Mouse (Mus musculus) bone marrow macrophage, adult 2 months (primary cell): ENCODE measurements at regions not wholly inside any gene's neighbourhood (a gene's known extent, or its start where the extent isn't known, plus 50 kb on each side); places are given as distances from the start of the nearest gene placed in this dataset.

ENCODE experiments used
- H3K27ac ChIP-seq: 2 replicates; pipeline ENCODE4 v1.5.1; 2012; ENCODE audit warnings: low read depth, low read length; ENCODE audit not compliant: insufficient read depth
- H3K4me1 ChIP-seq: 2 replicates; pipeline ENCODE4 v1.6.1; 2012; ENCODE audit warnings: low read length; ENCODE audit not compliant: control insufficient read depth, insufficient read depth
- H3K4me3 ChIP-seq: 2 replicates; pipeline ENCODE4 v1.5.1; 2012; ENCODE audit warnings: mild to moderate bottlenecking, low read length, moderate library complexity; ENCODE audit not compliant: insufficient read depth
- CTCF ChIP-seq: IDR thresholded peaks from 2 replicates; pipeline ENCODE4 v1.5.1; 2012; ENCODE audit warnings: low read depth, mild to moderate bottlenecking, low read length, moderate library complexity
- POLR2A ChIP-seq: IDR thresholded peaks from 2 replicates; pipeline ENCODE4 v1.6.1; 2012; ENCODE audit warnings: mild to moderate bottlenecking, low read depth, low read length, borderline replicate concordance

DNA sequence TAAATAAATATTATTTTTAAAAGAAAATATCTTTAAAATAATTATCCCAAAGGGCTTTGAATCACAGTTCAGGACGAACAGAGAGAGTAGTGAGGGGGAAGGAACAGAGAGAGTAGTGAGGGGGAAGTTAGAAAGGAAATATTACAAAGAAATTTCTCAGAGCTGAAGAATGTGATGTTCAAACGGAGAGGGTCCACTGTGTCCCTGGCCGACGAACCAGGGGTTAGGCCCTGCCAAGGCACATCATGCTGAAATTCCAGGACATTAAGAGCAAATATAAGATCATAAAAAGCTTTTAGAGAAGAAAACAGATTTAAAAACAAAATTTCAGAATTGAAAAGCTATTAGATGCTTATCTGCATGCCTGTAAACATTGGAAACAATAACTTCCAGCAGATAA lies 61.6 kb downstream of the Skor1 start:
- no peak overlapping the region for H3K27ac ChIP-seq
- no peak overlapping the region for H3K4me3 ChIP-seq
- TF ChIP-seq POLR2A (no peak), CTCF (no peak)
- H3K4me1 ChIP-seq: peaks cover 6% of the 10 kb centered on the region

DNA sequence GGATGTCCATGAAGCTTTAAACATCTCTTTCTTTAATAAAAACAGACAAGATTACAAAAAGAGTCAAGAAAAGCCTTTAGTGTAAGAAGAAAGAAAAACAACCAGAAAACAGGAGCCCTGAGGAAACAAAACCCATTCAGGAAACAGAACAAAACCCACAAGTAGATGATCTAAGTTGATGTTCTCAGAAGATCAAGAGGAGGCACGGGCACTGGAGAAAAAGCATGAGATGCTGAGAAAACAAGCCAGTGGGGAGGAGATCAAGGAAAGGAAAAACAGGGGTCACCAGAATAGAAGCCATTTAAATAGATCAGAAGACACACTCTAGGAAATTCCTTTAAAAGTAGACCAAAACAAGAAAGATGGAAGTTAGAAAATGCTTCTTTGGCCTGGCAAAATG lies 62.1 kb downstream of the Skor1 start:
- Histone ChIP-seq H3K4me3 (no peak overlapping the region), H3K4me1 (peaks cover 5% of the 10 kb centered on the region), H3K27ac (no peak overlapping the region)
- TF ChIP-seq CTCF (no peak), POLR2A (no peak)

DNA sequence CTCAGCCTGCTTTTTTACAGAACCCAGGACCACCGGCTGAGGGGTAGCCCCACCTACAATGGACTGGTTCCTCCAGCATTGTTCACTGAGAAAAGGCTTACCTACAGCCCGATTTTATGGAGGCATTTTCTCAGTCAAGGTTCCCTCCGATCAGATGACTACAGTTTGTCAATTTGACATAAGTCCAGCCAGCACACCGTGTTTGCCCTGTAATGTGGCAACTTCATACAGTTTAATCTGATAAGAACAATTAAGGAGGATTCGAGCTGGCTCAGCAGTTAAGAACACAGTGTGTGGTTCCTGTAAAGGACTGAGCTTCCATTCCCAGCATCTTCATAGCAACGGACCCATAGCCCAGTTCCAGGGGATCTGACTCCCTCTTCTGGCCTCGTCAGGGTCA lies 65.9 kb downstream of the Skor1 start:
- H3K4me1 ChIP-seq: no peaks in the 10 kb centered on the region
- no peak overlapping the region for H3K27ac ChIP-seq
- TF ChIP-seq CTCF: no peak
- no peak for TF ChIP-seq POLR2A
- no peak overlapping the region for H3K4me3 ChIP-seq

DNA sequence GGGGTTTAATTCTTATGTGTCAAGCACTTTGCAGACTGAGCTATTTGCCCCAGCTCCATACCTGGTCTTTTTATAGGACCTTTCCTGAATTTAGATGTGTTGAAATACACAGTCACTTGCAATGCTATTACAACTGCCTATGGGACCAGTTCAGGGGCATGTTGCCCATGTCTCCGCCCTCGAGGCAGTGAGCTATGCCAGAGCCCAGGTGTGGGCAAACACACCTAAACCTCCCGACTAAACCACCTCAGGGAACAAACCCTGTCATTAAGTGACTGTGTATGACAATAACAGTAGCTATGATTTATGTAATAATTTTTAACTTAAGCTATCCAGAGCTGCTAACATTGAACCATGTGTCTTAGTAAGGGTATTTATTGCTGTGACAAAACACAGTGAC lies 66.5 kb downstream of the Skor1 start:
- Histone ChIP-seq H3K27ac (no peak overlapping the region), H3K4me1 (no peaks in the 10 kb centered on the region), H3K4me3 (no peak overlapping the region)
- TF ChIP-seq POLR2A (no peak), CTCF (no peak)

DNA sequence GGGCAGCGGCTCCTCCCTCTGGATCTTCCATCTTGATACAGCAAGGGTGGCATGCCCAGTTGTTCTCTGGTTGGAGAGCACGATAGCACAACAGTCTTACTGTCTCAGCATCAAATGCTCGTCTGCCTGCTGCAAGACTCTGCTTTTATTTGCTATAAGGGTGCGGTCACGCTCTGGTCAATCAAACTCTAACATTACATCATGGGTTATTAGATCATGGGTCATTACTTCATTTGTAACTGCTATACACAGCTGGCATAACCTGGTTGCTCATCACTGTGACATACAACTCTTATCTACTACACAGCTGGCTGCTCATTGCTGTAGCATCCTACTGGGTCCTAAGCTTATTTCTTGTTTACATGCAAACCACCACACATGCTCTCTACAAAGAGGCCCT lies 68.4 kb downstream of the Skor1 start:
- Histone ChIP-seq H3K4me3 (no peak overlapping the region), H3K4me1 (no peaks in the 10 kb centered on the region), H3K27ac (no peak overlapping the region)
- TF ChIP-seq POLR2A (no peak), CTCF (no peak)

DNA sequence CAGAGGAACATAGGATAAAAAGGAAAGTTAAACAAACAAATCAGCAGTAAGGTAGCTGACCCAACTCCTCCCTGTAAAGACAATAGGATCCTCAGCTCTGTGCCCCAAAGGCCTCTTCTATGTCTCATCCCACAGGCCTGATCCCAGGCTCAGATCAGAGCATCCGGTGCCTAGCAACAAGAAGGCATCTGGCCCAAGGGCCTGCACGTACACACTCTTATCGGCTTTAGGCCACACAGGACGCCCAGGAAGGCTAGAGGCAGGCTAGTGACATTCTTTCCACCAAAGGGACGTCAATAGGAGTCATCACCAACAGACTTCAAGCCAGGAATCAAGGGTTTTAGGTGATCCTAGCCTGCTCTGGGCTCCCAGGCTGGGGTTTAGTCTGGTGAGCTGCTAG lies 73.5 kb downstream of the Skor1 start:
- peaks cover 2% of the 10 kb centered on the region; the same call in 1 of the 2 replicates for H3K4me1 ChIP-seq

DNA sequence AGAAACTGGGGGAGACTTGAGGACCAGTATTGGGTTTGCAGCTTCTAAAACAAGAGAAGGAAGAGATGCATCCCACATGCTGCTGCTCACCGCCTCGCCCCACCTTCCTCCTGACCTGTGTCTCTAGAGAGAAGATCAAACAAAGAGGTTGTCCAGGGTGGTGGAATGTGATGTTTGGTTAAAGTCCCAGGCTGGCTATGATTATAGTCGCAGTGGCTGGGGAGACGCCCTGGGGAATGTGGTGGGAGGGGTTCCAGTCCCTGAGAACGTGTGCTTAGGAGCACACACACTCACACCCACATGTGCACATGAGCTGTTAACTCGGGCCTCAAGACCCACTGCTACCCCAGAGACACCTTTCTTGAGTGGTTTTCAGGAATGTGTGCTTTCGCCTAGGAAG lies 74.0 kb downstream of the Skor1 start:
- TF ChIP-seq CTCF (no peak), POLR2A (no peak)
- H3K27ac ChIP-seq: no peak overlapping the region
- H3K4me1 ChIP-seq: peaks cover 4% of the 10 kb centered on the region; the same call in 1 of the 2 replicates
- no peak overlapping the region for H3K4me3 ChIP-seq

More for the DNA sequence above, 73.5 kb downstream of the Skor1 start:
- TF ChIP-seq POLR2A: no peak
- no peak for TF ChIP-seq CTCF
- H3K27ac ChIP-seq: no peak overlapping the region
- H3K4me3 ChIP-seq: no peak overlapping the region

DNA sequence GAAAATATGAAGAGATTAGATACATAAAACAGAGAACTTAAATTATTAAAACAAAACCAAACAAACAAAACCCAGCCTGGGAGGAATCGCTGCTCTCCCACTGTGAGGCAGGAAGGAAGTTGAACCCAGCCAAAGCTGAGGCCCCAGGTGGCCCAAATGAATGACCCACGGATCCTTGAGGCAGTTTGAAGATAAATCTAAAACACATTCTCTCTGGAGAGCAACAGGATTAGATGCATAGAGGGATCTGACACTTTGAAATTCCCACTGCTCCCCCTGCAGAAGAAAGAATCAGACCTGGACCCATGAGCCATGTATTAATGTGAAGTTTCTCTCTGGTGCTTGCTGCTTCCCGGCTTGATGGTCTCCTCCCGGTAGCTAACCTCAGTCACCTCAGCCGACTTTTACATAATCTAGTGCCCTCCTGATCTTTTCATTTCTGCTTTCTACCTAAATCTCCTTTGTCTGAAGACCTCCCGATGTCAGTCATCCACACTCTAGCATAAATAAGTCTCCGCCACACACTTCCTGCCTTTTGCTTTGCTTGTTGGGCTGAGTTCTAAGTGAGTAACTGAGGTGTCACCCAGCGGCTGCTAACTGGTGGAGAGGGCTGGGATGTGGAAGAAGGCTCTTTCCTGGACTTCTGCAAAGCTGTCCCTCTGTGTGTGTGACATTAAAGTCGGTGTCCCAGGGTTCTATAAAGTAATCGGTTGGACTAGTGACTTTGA lies 74.6 kb downstream of the Skor1 start:
- Histone ChIP-seq H3K27ac (no peak overlapping the region), H3K4me1 (peaks cover 4% of the 10 kb centered on the region; the same call in 1 of the 2 replicates), H3K4me3 (no peak overlapping the region)
- no peak for TF ChIP-seq POLR2A
- TF ChIP-seq CTCF: no peak

DNA sequence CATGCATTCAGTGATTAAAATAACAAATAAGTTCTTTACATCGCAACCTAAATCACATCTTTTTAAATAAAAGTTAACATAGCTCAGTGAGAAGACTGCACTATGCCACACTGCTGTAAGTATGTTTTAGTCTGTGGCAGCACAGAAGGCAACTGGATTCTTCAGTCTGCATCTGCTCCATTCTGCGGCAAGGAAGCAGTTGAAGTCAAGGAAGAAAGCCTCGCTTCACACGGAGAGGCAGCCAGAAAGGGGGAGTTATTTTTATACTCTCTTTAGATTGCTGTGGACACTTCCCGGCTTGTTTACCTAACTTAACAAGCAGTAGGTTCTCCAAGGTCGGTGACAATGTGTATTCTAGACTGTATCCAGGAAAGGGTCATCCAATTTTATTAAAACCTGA lies 77.7 kb downstream of the Skor1 start:
- TF ChIP-seq POLR2A: no peak
- no peak for TF ChIP-seq CTCF
- Histone ChIP-seq H3K4me3 (no peak overlapping the region), H3K27ac (no peak overlapping the region), H3K4me1 (peaks cover 4% of the 10 kb centered on the region; the same call in 1 of the 2 replicates)

DNA sequence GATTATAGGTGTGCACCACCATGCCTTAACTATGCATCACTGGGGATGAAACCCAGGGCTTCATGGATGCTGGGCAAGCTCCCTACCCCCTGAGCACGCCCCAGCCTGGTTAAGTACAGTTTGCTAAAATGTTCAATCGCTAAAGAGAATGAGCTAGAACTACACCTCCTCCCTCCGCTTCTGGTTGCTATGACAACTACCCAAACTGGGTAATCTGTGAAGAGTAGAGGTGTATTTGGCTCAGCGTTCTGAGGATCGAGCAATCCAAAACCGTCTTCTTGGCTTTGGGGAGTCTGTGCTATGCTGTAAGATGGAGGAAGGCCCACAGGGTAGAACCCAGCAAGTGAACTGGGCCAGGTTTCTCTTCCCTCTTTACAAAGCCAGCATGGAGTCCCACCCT lies 78.8 kb downstream of the Skor1 start:
- peaks cover 4% of the 10 kb centered on the region; the same call in 1 of the 2 replicates for H3K4me1 ChIP-seq
- TF ChIP-seq CTCF (no peak), POLR2A (no peak)
- no peak overlapping the region for H3K27ac ChIP-seq
- H3K4me3 ChIP-seq: no peak overlapping the region

DNA sequence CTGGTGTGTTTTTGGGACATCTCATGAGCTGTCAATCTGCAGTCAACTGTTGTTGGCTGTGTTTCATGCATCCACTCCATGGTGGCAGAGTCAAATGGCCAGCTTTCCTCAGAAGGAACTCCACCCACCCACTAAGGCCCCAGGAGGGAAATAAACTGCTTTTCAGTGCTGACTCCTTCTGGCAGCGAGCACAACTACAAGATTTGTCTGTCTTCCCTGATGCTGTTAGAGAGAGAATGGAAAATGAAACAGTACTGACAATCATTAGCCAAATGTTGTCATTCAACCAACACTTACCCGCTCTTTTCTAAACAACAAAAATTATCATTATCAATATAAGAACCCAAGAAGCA lies 79.3 kb upstream of the Pias1 start:
- no peak overlapping the region for H3K27ac ChIP-seq
- H3K4me3 ChIP-seq: no peak overlapping the region
- 0 out of 2 replicates have a peak, but pooled peaks cover 3% of the 10 kb centered on the region for H3K4me1 ChIP-seq
- TF ChIP-seq POLR2A (no peak), CTCF (no peak)
